Mouse (Mus musculus): ENCODE data around the gene AC161166.1. TPM values are rescaled to one million over a fixed set of nuclear protein-coding genes. Genes with fewer than 3 reads are reported as not detected.

The AC161166.1 gene
- total and polyA plus RNA-seq, 3 experiments, result 0.13 TPM; not detected in 2

DNA sequence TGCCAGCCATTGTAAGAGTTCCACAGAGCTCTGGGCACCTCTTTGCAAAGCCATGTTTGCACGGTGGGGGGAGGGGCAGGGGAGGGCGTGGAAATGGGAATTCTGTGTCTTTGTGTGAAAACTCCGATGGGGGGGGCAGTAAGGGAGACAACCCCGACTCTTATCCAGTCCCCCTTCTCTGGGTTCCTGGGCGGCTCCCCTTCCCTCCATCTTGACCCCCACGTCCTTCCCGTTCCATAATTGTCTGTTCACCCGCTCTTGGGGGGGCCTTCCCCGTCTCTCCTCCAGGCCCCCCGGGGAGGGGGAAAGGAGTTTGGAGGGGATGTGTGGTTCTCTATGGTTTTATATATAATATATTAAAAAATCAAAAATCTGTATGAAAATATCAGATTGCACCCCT lies 8.3 kb downstream of the AC161166.1 start:
- Histone ChIP-seq H3K27ac (ENCODE audit: control insufficient read depth, low read depth, low read length) (no peak overlapping the region), H3K27me3 (ENCODE audit: control insufficient read depth in 1 of 2, insufficient read depth in 2 of 2, low read length in 2 of 2) (no peaks in the 10 kb centered on the region), H3K36me3 (ENCODE audit: control insufficient read depth in 1 of 2, insufficient read depth in 2 of 2, low read length in 2 of 2) (peaks cover 0 to 4% of the 10 kb centered on the region in 2 experiments; a peak in 1 of 4 replicates), H3K79me2 (ENCODE audit: control insufficient read depth, insufficient read depth, low read length, poor library complexity) (peaks cover 11% of the 10 kb centered on the region), H3K9ac (ENCODE audit: control insufficient read depth, low read depth, low read length, poor library complexity, severe bottlenecking) (no peak overlapping the region), H3K4me3 (ENCODE audit: control insufficient read depth in 1 of 2, insufficient read depth in 1 of 2, low read depth in 2 of 2, low read length in 2 of 2) (no peak overlapping the region), H3K9me3 (replicated peaks; ENCODE audit: insufficient read depth, low read length) (no peaks in the 10 kb centered on the region), H3K4me1 (ENCODE audit: control insufficient read depth in 1 of 2, insufficient read depth in 2 of 2, low read length in 2 of 2) (peaks cover 0 to 2% of the 10 kb centered on the region in 2 experiments; a peak in 1 of 4 replicates)
- TF ChIP-seq NELFE (IDR thresholded peaks at IDR 0.05; ENCODE audit: low read depth, low read length) (no peak), HCFC1 (IDR thresholded peaks at IDR 0.05; ENCODE audit: low read depth, low read length) (no peak), EP300 (IDR thresholded peaks at IDR 0.05; ENCODE audit: low read depth in 1 of 2, low read length in 2 of 2) (no peak), GABPA (IDR thresholded peaks at IDR 0.05; ENCODE audit: low read depth, low read length) (no peak), ZMIZ1 (IDR thresholded peaks at IDR 0.05; ENCODE audit: low read depth, low read length) (no peak), GATA1 (IDR thresholded peaks at IDR 0.05; ENCODE audit: low read depth, low read length) (no peak), KAT2A (conservative IDR thresholded peaks at IDR 0.05; ENCODE audit: low read depth, low read length) (no peak), CHD1 (IDR thresholded peaks at IDR 0.05; ENCODE audit: low read depth, low read length) (no peak), USF1 (IDR thresholded peaks at IDR 0.05; ENCODE audit: low read depth, low read length) (no peak), RCOR1 (IDR thresholded peaks at IDR 0.05; ENCODE audit: low read depth, low read length) (no peak), ELF1 (IDR thresholded peaks at IDR 0.05; ENCODE audit: low read depth, low read length) (no peak), POLR2AphosphoS2 (IDR thresholded peaks at IDR 0.05; ENCODE audit: low read length) (no peak)
- DNase-seq (ENCODE audit: low read depth, low spot score), result no peak

DNA sequence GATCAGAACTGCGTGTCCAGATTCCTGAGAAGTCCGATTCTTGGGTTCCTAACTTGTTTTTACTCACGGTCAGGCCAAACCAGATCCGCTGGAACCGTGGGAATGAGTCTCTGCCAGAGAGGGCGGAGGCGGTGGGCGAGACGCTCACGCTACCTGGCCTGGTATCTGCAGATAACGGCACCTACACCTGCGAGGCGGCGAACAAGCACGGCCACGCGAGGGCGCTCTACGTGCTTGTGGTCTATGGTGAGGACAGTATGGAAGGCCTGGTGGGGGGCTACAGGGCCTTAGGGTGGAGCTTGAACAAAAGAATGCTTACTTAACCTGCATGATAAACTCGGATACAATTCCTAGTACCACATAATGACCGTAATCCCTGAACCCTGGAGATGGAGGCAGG lies 10.8 kb downstream of the AC161166.1 start:
- no peak for TF ChIP-seq MYB (IDR thresholded peaks at IDR 0.05; ENCODE audit: low read depth, low read length)
- peak; percentile 20 to 81 (median 56); a peak in 5 of 6 replicates for TF ChIP-seq CTCF (IDR thresholded peaks at IDR 0.05 in 2 of 3, conservative IDR thresholded peaks at IDR 0.05 in 1 of 3; ENCODE audit: control insufficient read depth in 1 of 3, insufficient read depth in 1 of 3, low read depth in 2 of 3, low read length in 3 of 3, poor library complexity in 1 of 3, severe bottlenecking in 1 of 3)
- Histone ChIP-seq H3K27ac (ENCODE audit: control insufficient read depth, low read depth, low read length) (no peak overlapping the region), H3K9me3 (replicated peaks; ENCODE audit: insufficient read depth, low read length) (no peaks in the 10 kb centered on the region), H3K36me3 (ENCODE audit: control insufficient read depth in 1 of 2, insufficient read depth in 2 of 2, low read length in 2 of 2) (0 out of 4 replicates have a peak, but pooled peaks cover 0 to 2% of the 10 kb centered on the region in 2 experiments), H3K9ac (ENCODE audit: control insufficient read depth, low read depth, low read length, poor library complexity, severe bottlenecking) (no peak overlapping the region), H3K79me2 (ENCODE audit: control insufficient read depth, insufficient read depth, low read length, poor library complexity) (no peaks in the 10 kb centered on the region), H3K4me1 (ENCODE audit: control insufficient read depth in 1 of 2, insufficient read depth in 2 of 2, low read length in 2 of 2) (no peaks in the 10 kb centered on the region), H3K4me3 (ENCODE audit: control insufficient read depth in 1 of 2, insufficient read depth in 1 of 2, low read depth in 2 of 2, low read length in 2 of 2) (no peak overlapping the region), H3K27me3 (ENCODE audit: control insufficient read depth in 1 of 2, insufficient read depth in 2 of 2, low read length in 2 of 2) (no peaks in the 10 kb centered on the region)
- peak; percentile 31 for DNase-seq (ENCODE audit: low read depth, low spot score)

DNA sequence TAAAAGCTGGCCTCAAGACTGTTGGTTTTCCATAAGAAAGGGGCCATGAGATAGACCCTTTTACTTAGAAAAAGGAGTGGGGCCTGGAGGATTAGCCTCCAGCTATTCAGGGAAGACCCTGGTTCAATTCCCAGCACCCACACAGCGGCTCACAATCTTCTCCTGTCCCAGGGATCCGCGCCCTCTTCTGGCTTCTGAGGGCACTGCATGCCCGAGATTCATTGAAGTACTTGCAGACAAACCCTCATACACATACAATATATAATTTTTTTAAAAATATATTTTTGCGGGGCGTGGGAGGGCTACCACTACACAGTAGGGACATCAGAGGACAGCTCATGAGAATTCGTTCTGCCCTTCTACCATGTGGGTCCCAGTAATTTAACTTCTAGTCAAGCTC lies 11.3 kb downstream of the AC161166.1 start:
- H3K27ac ChIP-seq (ENCODE audit: control insufficient read depth, low read depth, low read length), result no peak overlapping the region
- H3K9me3 ChIP-seq (replicated peaks; ENCODE audit: insufficient read depth, low read length), result no peaks in the 10 kb centered on the region
- H3K4me3 ChIP-seq (ENCODE audit: control insufficient read depth in 1 of 2, insufficient read depth in 1 of 2, low read depth in 2 of 2, low read length in 2 of 2), result no peak overlapping the region
- DNase-seq (ENCODE audit: low read depth, low spot score), result peak; percentile 76
- no peaks in the 10 kb centered on the region for H3K27me3 ChIP-seq (ENCODE audit: control insufficient read depth in 1 of 2, insufficient read depth in 2 of 2, low read length in 2 of 2)
- no peaks in the 10 kb centered on the region for H3K4me1 ChIP-seq (ENCODE audit: control insufficient read depth in 1 of 2, insufficient read depth in 2 of 2, low read length in 2 of 2)
- H3K36me3 ChIP-seq (ENCODE audit: control insufficient read depth in 1 of 2, insufficient read depth in 2 of 2, low read length in 2 of 2), result no peaks in the 10 kb centered on the region
- H3K9ac ChIP-seq (ENCODE audit: control insufficient read depth, low read depth, low read length, poor library complexity, severe bottlenecking), result no peak overlapping the region
- TF ChIP-seq MEF2A (IDR thresholded peaks at IDR 0.05; ENCODE audit: extremely low read depth, insufficient replicate concordance, low read depth, low read length, poor library complexity, severe bottlenecking) (no peak), SMC3 (IDR thresholded peaks at IDR 0.05; ENCODE audit: low read depth, low read length) (peak; percentile 35; the same call in 1 of the 2 replicates), TBP (IDR thresholded peaks at IDR 0.05; ENCODE audit: low read depth, low read length) (0 out of 2 replicates have a peak, but pooled peaks have one; percentile 13), CTCF (IDR thresholded peaks at IDR 0.05 in 2 of 3, conservative IDR thresholded peaks at IDR 0.05 in 1 of 3; ENCODE audit: control insufficient read depth in 1 of 3, insufficient read depth in 1 of 3, low read depth in 2 of 3, low read length in 3 of 3, poor library complexity in 1 of 3, severe bottlenecking in 1 of 3) (peak; percentile 59 to 73 (median 60)), TAL1 (IDR thresholded peaks at IDR 0.05; ENCODE audit: low read length) (no peak)
- no peaks in the 10 kb centered on the region for H3K79me2 ChIP-seq (ENCODE audit: control insufficient read depth, insufficient read depth, low read length, poor library complexity)
